Mouse (Mus musculus): Measurements from ENCODE around the gene Hoxa3.
A peak's percentile ranks its signal among the peaks of the same experiment; 100 is the strongest.

Gene Hoxa3

GRCm38 (mm10) chr6:52165441-52166370 lies 47.4 kb downstream of the Hoxa3 start:
- DNase-seq, result peak; percentile 62

GRCm38 (mm10) chr6:52164626-52165440 lies 48.3 kb downstream of the Hoxa3 start, which contains the start of gene Hoxa2:
Gene Hoxa2 (minus strand): TSS chr6:52164831.
- DNase-seq, result peak; percentile 82

GRCm38 (mm10) chr6:52164051-52164625 lies 49.0 kb downstream of the Hoxa3 start:
- DNase-seq, result peak; percentile 83

- DNase-seq, result peak; percentile 79
Measured at GRCm38 (mm10) chr6:52163366-52164031, 49.6 kb downstream of the Hoxa3 start.

GRCm38 (mm10) chr6:52162611-52163365 lies 50.3 kb downstream of the Hoxa3 start:
- DNase-seq, result peak; percentile 44

GRCm38 (mm10) chr6:52162093-52162380 lies 51.1 kb downstream of the Hoxa3 start:
- no peak for DNase-seq

- DNase-seq, result peak; percentile 39
Measured at GRCm38 (mm10) chr6:52161336-52162092, 51.6 kb downstream of the Hoxa3 start.

GRCm38 (mm10) chr6:52160511-52161335 lies 52.4 kb downstream of the Hoxa3 start:
- DNase-seq, result peak; percentile 81

- DNase-seq, result peak; percentile 52
Measured at GRCm38 (mm10) chr6:52159979-52160378, 53.2 kb downstream of the Hoxa3 start.

GRCm38 (mm10) chr6:52159164-52159761 lies 53.9 kb downstream of the Hoxa3 start:
- DNase-seq, result peak; percentile 52

GRCm38 (mm10) chr6:52158276-52159051 lies 54.7 kb downstream of the Hoxa3 start, which contains the start of gene Hoxa1:
Gene Hoxa1 (minus strand): TSS chr6:52158317.
- peak; percentile 94 for DNase-seq

GRCm38 (mm10) chr6:52157466-52158275 lies 55.5 kb downstream of the Hoxa3 start:
- peak; percentile 27 for DNase-seq

GRCm38 (mm10) chr6:52156551-52157200 lies 56.5 kb downstream of the Hoxa3 start:
- no peak for DNase-seq

- DNase-seq, result no peak
Measured at GRCm38 (mm10) chr6:52155471-52155870, 57.7 kb downstream of the Hoxa3 start.

- DNase-seq, result no peak
Measured at GRCm38 (mm10) chr6:52154044-52154443, 59.1 kb downstream of the Hoxa3 start.

- peak; percentile 61 for DNase-seq
Measured at GRCm38 (mm10) chr6:52153270-52153669, 59.9 kb downstream of the Hoxa3 start.
